Mouse (Mus musculus): ENCODE measurements around the gene Ddb2. TPM values are rescaled to one million over a fixed set of nuclear protein-coding genes. Genes with fewer than 3 reads are reported as not detected.

Gene Ddb2
- polyA plus RNA-seq, 1 experiment from 2014 or later, result 20.6 TPM

DNA sequence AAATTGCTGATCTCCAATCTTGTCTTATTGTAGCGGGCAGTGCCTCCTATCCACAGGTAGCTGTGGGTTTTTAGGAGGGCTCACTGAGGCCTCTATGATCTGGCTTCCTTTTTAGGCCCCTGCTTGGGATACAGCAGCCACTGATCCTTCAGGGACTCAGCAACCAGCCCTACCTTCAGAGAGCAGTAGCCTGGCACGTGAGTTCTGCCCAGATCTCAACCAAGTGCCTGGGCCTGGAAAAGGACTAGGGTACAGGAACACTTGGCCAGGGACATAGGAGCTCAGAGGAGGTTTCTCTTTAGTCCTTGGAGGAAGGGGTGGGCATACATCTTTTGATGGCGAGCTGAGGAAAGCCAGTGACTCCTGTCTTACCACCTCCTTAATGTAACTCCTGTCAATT lies 31.3 kb upstream of the Ddb2 start:
- no peak overlapping the region for H3K4me2 ChIP-seq (replicated peaks; ENCODE audit: low read depth, low read length)
- H3K27me3 ChIP-seq (ENCODE audit: insufficient read depth, low read length), result no peaks in the 10 kb centered on the region
- H3K36me3 ChIP-seq (ENCODE audit: insufficient read depth, low read length), result peaks cover 63% of the 10 kb centered on the region
- WGBS, result 97% methylated on average over 3 of the region's 3 CpGs
- no peak for ATAC-seq (ENCODE audit: low FRiP score, low TSS enrichment)
- H3K27ac ChIP-seq (ENCODE audit: low read length), result no peak overlapping the region
- H3K4me3 ChIP-seq (ENCODE audit: low read length), result no peak overlapping the region
- no peak overlapping the region for H3K9ac ChIP-seq (replicated peaks; ENCODE audit: low read length)
- H3K9me3 ChIP-seq (ENCODE audit: low read length), result no peaks in the 10 kb centered on the region
- H3K4me1 ChIP-seq (ENCODE audit: insufficient read depth, low read length), result peaks cover 19% of the 10 kb centered on the region

DNA sequence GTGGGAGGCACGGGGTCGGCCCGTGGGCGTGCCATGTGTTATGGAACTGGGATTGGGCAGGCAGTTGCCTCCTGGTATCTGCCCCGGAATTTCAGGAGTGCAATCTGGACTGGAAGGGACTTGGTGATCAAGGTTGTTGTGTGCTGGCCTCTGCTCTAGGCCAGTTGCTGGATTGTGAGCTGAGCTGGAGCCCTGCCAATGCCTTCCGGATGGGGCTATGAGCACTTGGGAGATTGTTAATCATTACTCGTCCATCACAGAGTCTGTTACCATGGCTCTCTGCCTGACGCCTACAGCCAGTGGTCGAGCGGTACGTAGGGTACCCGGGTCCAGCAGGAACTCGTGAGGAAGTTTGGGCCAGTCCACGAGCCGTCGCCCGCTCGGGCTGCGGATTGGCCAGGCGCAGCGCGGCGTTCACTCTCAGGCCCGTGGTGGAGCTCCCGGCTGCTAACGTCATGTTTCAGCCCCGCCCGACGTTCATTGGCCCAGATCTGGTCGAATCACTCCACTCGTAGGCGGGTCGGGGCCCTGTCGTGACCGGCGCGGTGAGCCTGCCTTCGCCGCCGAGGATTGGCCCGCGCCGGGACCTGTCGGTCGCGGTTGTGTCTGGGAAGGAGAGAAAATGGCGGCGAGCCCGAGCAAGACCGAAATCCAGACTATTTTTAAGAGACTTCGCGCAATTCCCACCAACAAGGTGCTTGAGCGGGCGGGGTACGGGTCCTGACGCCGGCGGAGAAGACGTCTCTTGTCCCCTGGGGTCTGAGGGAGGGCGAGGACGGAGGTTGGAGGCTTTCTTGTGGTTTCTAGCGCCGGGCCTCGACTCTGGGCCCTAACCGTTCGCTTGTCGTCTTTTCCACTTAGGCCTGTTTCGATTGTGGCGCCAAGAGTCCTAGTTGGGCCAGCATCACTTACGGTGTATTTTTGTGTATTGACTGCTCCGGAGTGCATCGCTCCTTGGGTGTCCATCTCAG lies 28.2 kb upstream of the Ddb2 start, which contains the start of gene Arfgap2:
Arfgap2 (plus strand) TSS at position 264 of the 971 bp plus-strand sequence.
- WGBS, result under 1% methylated on average over 72 of the region's 72 CpGs
- peaks cover 40% of the 10 kb centered on the region for H3K36me3 ChIP-seq (ENCODE audit: insufficient read depth, low read length)

DNA sequence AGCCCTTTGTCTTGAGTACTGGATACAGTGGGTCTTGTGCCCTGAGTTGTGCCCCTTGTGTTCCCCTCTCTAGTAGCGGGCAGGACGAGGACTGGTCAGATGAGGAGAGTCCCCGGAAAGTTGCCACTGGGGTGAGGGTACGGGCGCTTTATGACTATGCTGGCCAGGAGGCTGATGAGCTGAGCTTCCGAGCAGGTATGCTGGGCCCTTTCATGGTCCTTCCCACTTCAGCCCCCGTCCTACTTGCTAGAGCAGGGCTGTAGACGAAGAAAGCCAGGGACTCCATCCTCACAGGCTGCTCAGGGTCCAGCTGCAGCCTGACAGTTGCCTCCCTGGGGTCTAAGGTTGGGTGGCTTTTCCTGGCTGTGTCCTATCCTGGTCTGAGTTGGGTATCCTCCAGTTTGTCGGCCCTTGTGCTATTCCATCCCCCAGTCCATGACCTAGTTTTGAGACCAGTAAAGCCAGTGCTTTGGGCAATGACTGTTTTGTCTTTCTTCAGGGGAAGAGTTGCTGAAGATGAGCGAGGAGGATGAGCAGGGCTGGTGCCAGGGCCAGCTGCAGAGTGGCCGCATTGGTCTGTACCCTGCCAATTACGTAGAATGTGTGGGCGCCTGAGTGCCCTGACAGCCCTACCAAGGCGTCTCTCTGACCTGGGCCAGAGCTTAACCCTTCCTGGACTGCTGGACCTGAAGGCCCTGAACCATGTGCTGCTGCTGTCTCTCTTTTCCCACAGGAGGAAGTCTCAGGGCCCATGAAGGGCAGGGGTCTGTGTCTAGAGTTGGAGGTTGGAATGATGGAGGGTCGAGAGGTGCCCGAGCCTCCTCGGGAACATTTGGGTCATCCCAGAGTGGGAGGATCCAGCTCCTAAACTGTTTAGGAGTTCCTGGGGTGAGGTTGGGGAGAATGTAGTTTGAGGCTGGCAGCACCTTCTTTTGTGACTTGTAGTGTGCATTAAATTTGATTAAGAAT lies 27.2 kb upstream of the Ddb2 start:
- Histone ChIP-seq H3K4me1 (ENCODE audit: insufficient read depth, low read length) (peaks cover 19% of the 10 kb centered on the region), H3K27me3 (ENCODE audit: insufficient read depth, low read length) (no peaks in the 10 kb centered on the region), H3K4me3 (ENCODE audit: low read length) (peak overlapping the region; percentile 90), H3K9ac (replicated peaks; ENCODE audit: low read length) (peak overlapping the region; percentile 92), H3K27ac (ENCODE audit: low read length) (peak overlapping the region; percentile 92), H3K9me3 (ENCODE audit: low read length) (no peaks in the 10 kb centered on the region), H3K4me2 (replicated peaks; ENCODE audit: low read depth, low read length) (peak overlapping the region; percentile 55), H3K36me3 (ENCODE audit: insufficient read depth, low read length) (peaks cover 30% of the 10 kb centered on the region)
- ATAC-seq (ENCODE audit: low FRiP score, low TSS enrichment), result 0 out of 2 replicates have a peak, but pooled peaks have one; percentile 0
- WGBS, result 77% methylated on average over 17 of the region's 17 CpGs

More for the DNA sequence above, 28.2 kb upstream of the Ddb2 start, which contains the start of gene Arfgap2:
- no peaks in the 10 kb centered on the region for H3K9me3 ChIP-seq (ENCODE audit: low read length)
- H3K4me2 ChIP-seq (replicated peaks; ENCODE audit: low read depth, low read length), result peak within 1 kb of the TSS; percentile 93
- peak; percentile 99 for ATAC-seq (ENCODE audit: low FRiP score, low TSS enrichment)
- H3K4me3 ChIP-seq (ENCODE audit: low read length), result peak within 1 kb of the TSS; percentile 90
- H3K27ac ChIP-seq (ENCODE audit: low read length), result peak within 1 kb of the TSS; percentile 95
- H3K27me3 ChIP-seq (ENCODE audit: insufficient read depth, low read length), result no peaks in the 10 kb centered on the region
- H3K9ac ChIP-seq (replicated peaks; ENCODE audit: low read length), result peak within 1 kb of the TSS; percentile 92
- peaks cover 19% of the 10 kb centered on the region for H3K4me1 ChIP-seq (ENCODE audit: insufficient read depth, low read length)

- Histone ChIP-seq H3K9me3 (ENCODE audit: low read length) (no peaks in the 10 kb centered on the region), H3K27me3 (ENCODE audit: insufficient read depth, low read length) (peaks cover 11% of the 10 kb centered on the region; the same call in 1 of the 2 replicates), H3K9ac (replicated peaks; ENCODE audit: low read length) (no peak overlapping the region), H3K4me2 (replicated peaks; ENCODE audit: low read depth, low read length) (no peak overlapping the region), H3K4me3 (ENCODE audit: low read length) (no peak overlapping the region), H3K27ac (ENCODE audit: low read length) (no peak overlapping the region), H3K4me1 (ENCODE audit: insufficient read depth, low read length) (peaks cover 42% of the 10 kb centered on the region), H3K36me3 (ENCODE audit: insufficient read depth, low read length) (peaks cover 6% of the 10 kb centered on the region; the same call in 1 of the 2 replicates)
- no peak for ATAC-seq (ENCODE audit: low FRiP score, low TSS enrichment)
- WGBS, result 83% methylated on average over 1 of the region's 1 CpGs
Observed at GRCm38 (mm10) chr2:91259493-91259892, 22.7 kb upstream of the Ddb2 start.

- H3K4me2 ChIP-seq (replicated peaks; ENCODE audit: low read depth, low read length), result no peak overlapping the region
- ATAC-seq (ENCODE audit: low FRiP score, low TSS enrichment), result no peak
- H3K27me3 ChIP-seq (ENCODE audit: insufficient read depth, low read length), result peaks cover 13% of the 10 kb centered on the region; the same call in 1 of the 2 replicates
- H3K27ac ChIP-seq (ENCODE audit: low read length), result no peak overlapping the region
- H3K9me3 ChIP-seq (ENCODE audit: low read length), result no peaks in the 10 kb centered on the region
- H3K4me3 ChIP-seq (ENCODE audit: low read length), result no peak overlapping the region
- no peak overlapping the region; the same call in 1 of the 2 replicates for H3K9ac ChIP-seq (replicated peaks; ENCODE audit: low read length)
- peaks cover 6% of the 10 kb centered on the region; the same call in 1 of the 2 replicates for H3K36me3 ChIP-seq (ENCODE audit: insufficient read depth, low read length)
- peaks cover 36% of the 10 kb centered on the region for H3K4me1 ChIP-seq (ENCODE audit: insufficient read depth, low read length)
- 70% methylated on average over 1 of the region's 1 CpGs for WGBS
Observed at GRCm38 (mm10) chr2:91258830-91259229, 22.0 kb upstream of the Ddb2 start.

GRCm38 (mm10) chr2:91258054-91258453 lies 21.3 kb upstream of the Ddb2 start:
- 62% methylated on average over 5 of the region's 5 CpGs for WGBS
- peaks cover 4% of the 10 kb centered on the region; the same call in 1 of the 2 replicates for H3K36me3 ChIP-seq (ENCODE audit: insufficient read depth, low read length)
- peak overlapping the region; percentile 72 for H3K9ac ChIP-seq (replicated peaks; ENCODE audit: low read length)
- H3K4me1 ChIP-seq (ENCODE audit: insufficient read depth, low read length), result peaks cover 34% of the 10 kb centered on the region
- 0 out of 2 replicates have a peak, but pooled peaks have one; percentile 1 for ATAC-seq (ENCODE audit: low FRiP score, low TSS enrichment)
- H3K4me3 ChIP-seq (ENCODE audit: low read length), result peak overlapping the region; percentile 71
- peaks cover 13% of the 10 kb centered on the region; the same call in 1 of the 2 replicates for H3K27me3 ChIP-seq (ENCODE audit: insufficient read depth, low read length)
- H3K27ac ChIP-seq (ENCODE audit: low read length), result peak overlapping the region; percentile 83
- no peaks in the 10 kb centered on the region for H3K9me3 ChIP-seq (ENCODE audit: low read length)
- peak overlapping the region; percentile 90 for H3K4me2 ChIP-seq (replicated peaks; ENCODE audit: low read depth, low read length)

GRCm38 (mm10) chr2:91257126-91257980 lies 20.6 kb upstream of the Ddb2 start:
- Histone ChIP-seq H3K27ac (ENCODE audit: low read length) (peak overlapping the region; percentile 83), H3K4me2 (replicated peaks; ENCODE audit: low read depth, low read length) (peak overlapping the region; percentile 90), H3K4me1 (ENCODE audit: insufficient read depth, low read length) (peaks cover 34% of the 10 kb centered on the region), H3K27me3 (ENCODE audit: insufficient read depth, low read length) (peaks cover 13% of the 10 kb centered on the region; the same call in 1 of the 2 replicates), H3K4me3 (ENCODE audit: low read length) (peak overlapping the region; percentile 71), H3K9ac (replicated peaks; ENCODE audit: low read length) (peak overlapping the region; percentile 72), H3K9me3 (ENCODE audit: low read length) (no peaks in the 10 kb centered on the region), H3K36me3 (ENCODE audit: insufficient read depth, low read length) (peaks cover 4% of the 10 kb centered on the region; the same call in 1 of the 2 replicates)
- ATAC-seq (ENCODE audit: low FRiP score, low TSS enrichment), result peak; percentile 84
- WGBS, result under 1% methylated on average over 22 of the region's 22 CpGs

- Histone ChIP-seq H3K4me1 (ENCODE audit: insufficient read depth, low read length) (peaks cover 34% of the 10 kb centered on the region), H3K27me3 (ENCODE audit: insufficient read depth, low read length) (peaks cover 13% of the 10 kb centered on the region; the same call in 1 of the 2 replicates), H3K4me3 (ENCODE audit: low read length) (peak overlapping the region; percentile 71), H3K4me2 (replicated peaks; ENCODE audit: low read depth, low read length) (peak overlapping the region; percentile 90), H3K36me3 (ENCODE audit: insufficient read depth, low read length) (peaks cover 4% of the 10 kb centered on the region; the same call in 1 of the 2 replicates), H3K27ac (ENCODE audit: low read length) (peak overlapping the region; percentile 83), H3K9ac (replicated peaks; ENCODE audit: low read length) (peak overlapping the region; percentile 72), H3K9me3 (ENCODE audit: low read length) (no peaks in the 10 kb centered on the region)
- WGBS, result under 1% methylated on average over 46 of the region's 52 CpGs
- ATAC-seq (ENCODE audit: low FRiP score, low TSS enrichment), result peak; percentile 77
Observed at GRCm38 (mm10) chr2:91256256-91257125, 19.7 kb upstream of the Ddb2 start.
